Mouse (Mus musculus) CH12.LX (cell line): ENCODE data around the gene Nup188. TPM values are rescaled to one million over a fixed set of nuclear protein-coding genes. Genes with fewer than 3 reads are reported as not detected.

Experiments
- DNase-seq: peaks from one replicate; pipeline ENCODE4 v3.0.0-alpha.2; 2013; ENCODE audit errors: extremely low read depth
- H3K27ac ChIP-seq: 2 replicates; pipeline ENCODE4 v1.5.1; 2012; ENCODE audit warnings: low read depth, mild to moderate bottlenecking, control low read depth, moderate library complexity; ENCODE audit not compliant: insufficient read depth
- H3K27me3 ChIP-seq: replicated peaks from 2 replicates; pipeline ENCODE3; 2012; ENCODE audit warnings: inconsistent platforms
- H3K36me3 ChIP-seq, 2 experiments: replicated peaks in 1 of 2; 2 replicates each; pipeline versions ENCODE3 to v1.6.1; 2012; ENCODE audit warnings: inconsistent platforms in 1 of 2, low read length in 1 of 2, mild to moderate bottlenecking in 1 of 2, mixed read lengths in 1 of 2, moderate library complexity in 1 of 2; ENCODE audit not compliant: control insufficient read depth in 1 of 2, insufficient read depth in 1 of 2
- H3K4me1 ChIP-seq, 2 experiments: 2 replicates each; pipeline ENCODE4 v1.6.1; 2012; ENCODE audit warnings: inconsistent platforms in 1 of 2, moderate library complexity in 1 of 2; ENCODE audit not compliant: insufficient read depth in 2 of 2, control insufficient read depth in 1 of 2
- H3K4me2 ChIP-seq: 2 replicates; pipeline ENCODE4 v1.6.1; 2012; ENCODE audit warnings: low read depth, mild to moderate bottlenecking, control low read depth; ENCODE audit not compliant: poor library complexity, insufficient read depth, severe bottlenecking
- H3K4me3 ChIP-seq, 3 experiments: fragments of 150-350 bp in 1 of 3; sonication (generic) in 1 of 3; replicated peaks in 1 of 3; 2 replicates each; pipeline versions ENCODE3 to v1.5.1; 2011 to 2012; ENCODE audit warnings: low read depth in 2 of 3, low read length in 2 of 3, mild to moderate bottlenecking in 2 of 3, moderate library complexity in 2 of 3, control low read depth in 1 of 3, improper control_type of control experiment in 1 of 3, inconsistent platforms in 1 of 3, mixed read lengths in 1 of 3; ENCODE audit not compliant: poor library complexity in 1 of 3
- H3K79me2 ChIP-seq: replicated peaks from 2 replicates; pipeline ENCODE4 v1.6.1; 2012; ENCODE audit warnings: mild to moderate bottlenecking, moderate library complexity; ENCODE audit not compliant: control insufficient read depth, poor library complexity, insufficient read depth, severe bottlenecking; ENCODE audit errors: extremely low read depth
- H3K9ac ChIP-seq: 2 replicates; pipeline ENCODE4 v1.6.1; 2012; ENCODE audit warnings: low read depth, mild to moderate bottlenecking, control low read depth, moderate library complexity; ENCODE audit not compliant: insufficient read depth
- H3K9me3 ChIP-seq: replicated peaks from 2 replicates; pipeline ENCODE3; 2012; ENCODE audit warnings: low read length, inconsistent platforms, mixed read lengths
- BHLHE40 ChIP-seq: IDR thresholded peaks from 2 replicates; pipeline ENCODE4 v1.6.1; 2011; ENCODE audit warnings: mild to moderate bottlenecking, low read depth, low read length, improper control_type of control experiment
- CHD1 ChIP-seq: IDR thresholded peaks from 2 replicates; pipeline ENCODE4 v1.6.1; 2012; ENCODE audit warnings: low read depth, low read length, improper control_type of control experiment, inconsistent platforms
- CHD2 ChIP-seq: IDR thresholded peaks from 2 replicates; pipeline ENCODE4 v1.6.1; 2011; ENCODE audit warnings: low read length, improper control_type of control experiment
- CTCF ChIP-seq, 2 experiments: IDR thresholded peaks in 1 of 2; conservative IDR thresholded peaks in 1 of 2; 2 replicates each; pipeline ENCODE4 v1.5.1; 2011 to 2012; ENCODE audit warnings: low read depth in 2 of 2, low read length in 2 of 2, improper control_type of control experiment in 1 of 2, inconsistent platforms in 1 of 2, mild to moderate bottlenecking in 1 of 2, moderate library complexity in 1 of 2
- E2F4 ChIP-seq: IDR thresholded peaks from 2 replicates; pipeline ENCODE4 v1.6.1; 2011; ENCODE audit warnings: low read depth, low read length, improper control_type of control experiment; ENCODE audit not compliant: insufficient replicate concordance
- ELF1 ChIP-seq: IDR thresholded peaks from 2 replicates; pipeline ENCODE4 v1.6.1; 2014; ENCODE audit warnings: low read depth, mild to moderate bottlenecking, inconsistent platforms, low read length, improper control_type of control experiment
- EP300 ChIP-seq: IDR thresholded peaks from 2 replicates; pipeline ENCODE4 v1.6.1; 2011; ENCODE audit warnings: low read length, improper control_type of control experiment
- ETS1 ChIP-seq: conservative IDR thresholded peaks from 2 replicates; pipeline ENCODE4 v1.6.1; 2012; ENCODE audit warnings: low read depth, mild to moderate bottlenecking, inconsistent platforms, low read length, improper control_type of control experiment, moderate library complexity
- GABPA ChIP-seq: IDR thresholded peaks from 2 replicates; pipeline ENCODE4 v1.6.1; 2012; ENCODE audit warnings: low read depth, low read length, improper control_type of control experiment, inconsistent platforms; ENCODE audit not compliant: insufficient replicate concordance
- JUN ChIP-seq: IDR thresholded peaks from 2 replicates; pipeline ENCODE4 v1.6.1; 2011; ENCODE audit warnings: low read depth, mild to moderate bottlenecking, low read length, improper control_type of control experiment, moderate library complexity; ENCODE audit not compliant: insufficient read depth
- JUND ChIP-seq: conservative IDR thresholded peaks from 2 replicates; pipeline ENCODE4 v1.6.1; 2011; ENCODE audit warnings: low read depth, low read length, improper control_type of control experiment
- KAT2A ChIP-seq: IDR thresholded peaks from 2 replicates; pipeline ENCODE4 v1.6.1; 2012; ENCODE audit warnings: low read length, improper control_type of control experiment, inconsistent platforms; ENCODE audit not compliant: insufficient replicate concordance
- MAFK ChIP-seq: IDR thresholded peaks from 2 replicates; pipeline ENCODE4 v1.6.1; 2011; ENCODE audit warnings: low read length, improper control_type of control experiment; ENCODE audit not compliant: insufficient replicate concordance
- MAX ChIP-seq: IDR thresholded peaks from 2 replicates; pipeline ENCODE4 v1.6.1; 2011; ENCODE audit warnings: low read length, improper control_type of control experiment
- MAZ ChIP-seq: IDR thresholded peaks from 2 replicates; pipeline ENCODE4 v1.6.1; 2012; ENCODE audit warnings: low read depth, mild to moderate bottlenecking, inconsistent platforms, low read length, improper control_type of control experiment, moderate library complexity
- MEF2A ChIP-seq: IDR thresholded peaks from 2 replicates; pipeline ENCODE4 v1.6.1; 2014; ENCODE audit warnings: low read depth, mild to moderate bottlenecking, inconsistent platforms, low read length, improper control_type of control experiment, borderline replicate concordance
- MXI1 ChIP-seq: IDR thresholded peaks from 2 replicates; pipeline ENCODE4 v1.6.1; 2011; ENCODE audit warnings: mild to moderate bottlenecking, low read depth, low read length, improper control_type of control experiment
- MYC ChIP-seq: IDR thresholded peaks from 2 replicates; pipeline ENCODE4 v1.6.1; 2011; ENCODE audit warnings: low read depth, mild to moderate bottlenecking, improper control_type of control experiment, low read length
- NELFE ChIP-seq: IDR thresholded peaks from 2 replicates; pipeline ENCODE4 v1.6.1; 2011; ENCODE audit warnings: low read depth, low read length, improper control_type of control experiment
- PAX5 ChIP-seq: IDR thresholded peaks from 2 replicates; pipeline ENCODE4 v1.6.1; 2012; ENCODE audit warnings: low read length, inconsistent platforms, mixed read lengths
- POLR2A ChIP-seq: IDR thresholded peaks from 2 replicates; pipeline ENCODE4 v1.6.1; 2011; ENCODE audit warnings: low read depth, mild to moderate bottlenecking, improper control_type of control experiment, low read length
- POLR2AphosphoS2 ChIP-seq: IDR thresholded peaks from 2 replicates; pipeline ENCODE4 v1.6.1; 2011; ENCODE audit warnings: low read depth, low read length, improper control_type of control experiment
- RAD21 ChIP-seq: IDR thresholded peaks from 2 replicates; pipeline ENCODE4 v1.6.1; 2011; ENCODE audit warnings: low read depth, mild to moderate bottlenecking, low read length, improper control_type of control experiment, moderate library complexity
- RCOR1 ChIP-seq: conservative IDR thresholded peaks from 2 replicates; pipeline ENCODE4 v1.6.1; 2012; ENCODE audit warnings: low read depth, mild to moderate bottlenecking, inconsistent platforms, low read length, improper control_type of control experiment
- SIN3A ChIP-seq: IDR thresholded peaks from 2 replicates; pipeline ENCODE4 v1.6.1; 2012; ENCODE audit warnings: low read length, improper control_type of control experiment, inconsistent platforms
- SMC3 ChIP-seq: IDR thresholded peaks from 2 replicates; pipeline ENCODE4 v1.6.1; 2011; ENCODE audit warnings: low read depth, low read length, improper control_type of control experiment
- TBP ChIP-seq: conservative IDR thresholded peaks from 2 replicates; pipeline ENCODE4 v1.6.1; 2011; ENCODE audit warnings: low read depth, low read length, improper control_type of control experiment
- TCF12 ChIP-seq: IDR thresholded peaks from 2 replicates; pipeline ENCODE4 v1.6.1; 2014; ENCODE audit warnings: low read depth, mild to moderate bottlenecking, inconsistent platforms, low read length, improper control_type of control experiment
- USF2 ChIP-seq: conservative IDR thresholded peaks from 2 replicates; pipeline ENCODE4 v1.6.1; 2011; ENCODE audit warnings: low read depth, low read length, improper control_type of control experiment
- ZKSCAN1 ChIP-seq: IDR thresholded peaks from 2 replicates; pipeline ENCODE4 v1.6.1; 2012; ENCODE audit warnings: low read depth, inconsistent platforms, low read length, improper control_type of control experiment, borderline replicate concordance
- ZMIZ1 ChIP-seq: IDR thresholded peaks from 2 replicates; pipeline ENCODE4 v1.6.1; 2012; ENCODE audit warnings: low read depth, mild to moderate bottlenecking, inconsistent platforms, low read length, improper control_type of control experiment
- dilution Hi-C: fragments of 300-500 bp; cut with MboI; formaldehyde crosslinking; loops from 2 replicates; pipeline ENCODE4 v1.14.3; 2020; ENCODE audit warnings: low sequenced_read_pairs; ENCODE audit not compliant: extremely low pct_unique_long_range_greater_than_20kb, extremely low pct_ligation_motif_present
- in situ Hi-C: fragments of 300-500 bp; cut with MboI; formaldehyde crosslinking; loops from 3 replicates; pipeline ENCODE4 v1.14.3; 2019; ENCODE audit warnings: low sequenced_read_pairs, low pct_ligation_motif_present, low pct_unique_long_range_greater_than_20kb, mixed read lengths
- polyA plus RNA-seq: library from polyadenylated mRNA; unstranded; fragments of >175 nt; gene quantifications from 2 replicates; pipeline ENCODE4 v1.2.1, GENCODE M21; 2012; ENCODE audit warnings: low read depth; ENCODE audit not compliant: insufficient read length
- total RNA-seq, 2 experiments: library from RNA; depleted of rRNA; stranded (reverse); fragments of 300-350 nt in 1 of 2; fragments of >200 nt in 1 of 2; gene quantifications; 2 replicates each; pipeline ENCODE4 v1.2.3; 2012 to 2014

Nup188 gene
- total and polyA plus RNA-seq, 3 experiments, result 19.7 to 58.8 (median 47.6) TPM

DNA sequence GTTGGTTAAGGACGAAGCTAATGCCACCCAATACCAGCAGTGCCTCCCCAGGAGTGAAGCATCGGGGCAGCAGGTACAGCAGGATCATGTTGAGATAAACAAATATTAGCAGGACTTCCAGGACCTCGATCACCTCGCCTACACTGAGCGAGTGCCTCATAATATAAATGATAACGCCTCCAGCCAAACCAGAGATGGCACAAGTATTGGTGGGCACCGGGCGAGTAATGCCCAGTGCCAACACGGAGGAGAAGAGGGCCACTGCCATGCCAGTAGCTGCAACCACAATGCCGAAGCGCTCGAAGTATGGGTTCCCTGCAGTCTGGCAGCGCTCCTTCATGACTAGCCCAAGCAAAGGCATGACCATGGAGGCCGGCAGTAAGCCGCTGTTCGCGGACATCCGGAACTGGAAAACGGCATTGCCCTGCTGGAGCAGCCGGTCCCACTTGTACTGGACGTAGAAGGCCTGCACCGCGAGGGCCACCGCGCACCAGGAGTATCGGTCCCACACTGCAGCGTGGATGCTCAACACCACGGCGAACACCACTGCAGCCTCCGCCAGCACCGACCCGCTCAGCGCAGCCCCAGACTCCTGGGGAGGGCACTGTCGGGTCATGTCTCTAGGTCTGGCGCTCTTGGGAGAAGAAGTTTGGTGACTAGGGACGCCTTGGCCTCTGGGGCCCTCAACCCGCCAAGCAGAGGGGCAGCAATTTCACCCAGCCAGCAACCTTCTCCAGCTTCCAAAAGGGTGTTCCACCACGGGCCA is 598 bp upstream of the Nup188 start:
- in situ Hi-C loops, result loop anchor here (5.0 kb wide), 1 partner anchor 98 kb away; no protein-coding TSS in a partner anchor
- Histone ChIP-seq H3K4me2 (peak overlapping the region; percentile 85), H3K9me3 (no peaks in the 10 kb centered on the region), H3K4me1 (peaks cover 8 to 28% of the 10 kb centered on the region in 2 experiments), H3K4me3 (peak overlapping the region; percentile 62 to 99 (median 97)), H3K36me3 (peaks cover under 1 to 32% of the 10 kb centered on the region in 2 experiments), H3K27ac (peak overlapping the region; percentile 3; the same call in 1 of the 2 replicates), H3K27me3 (no peaks in the 10 kb centered on the region), H3K9ac (peak overlapping the region; percentile 39), H3K79me2 (peaks cover 46% of the 10 kb centered on the region)
- DNase-seq, result no peak
- dilution Hi-C loops, result no loop called here
- TF ChIP-seq ELF1 (no peak), CTCF (conservative IDR thresholded peaks at IDR 0.05 in 1 of 2, IDR thresholded peaks at IDR 0.05 in 1 of 2; ENCODE audit: low read depth in 2 of 2, low read length in 2 of 2) (no peak), SIN3A (no peak), MAFK (no peak), USF2 (no peak), MXI1 (no peak), MEF2A (no peak), E2F4 (no peak), JUN (no peak), RAD21 (no peak), CHD2 (no peak), PAX5 (no peak), POLR2A (no peak), BHLHE40 (no peak), MAZ (no peak), TBP (no peak), MAX (no peak), MYC (no peak), NELFE (no peak), RCOR1 (no peak)

DNA sequence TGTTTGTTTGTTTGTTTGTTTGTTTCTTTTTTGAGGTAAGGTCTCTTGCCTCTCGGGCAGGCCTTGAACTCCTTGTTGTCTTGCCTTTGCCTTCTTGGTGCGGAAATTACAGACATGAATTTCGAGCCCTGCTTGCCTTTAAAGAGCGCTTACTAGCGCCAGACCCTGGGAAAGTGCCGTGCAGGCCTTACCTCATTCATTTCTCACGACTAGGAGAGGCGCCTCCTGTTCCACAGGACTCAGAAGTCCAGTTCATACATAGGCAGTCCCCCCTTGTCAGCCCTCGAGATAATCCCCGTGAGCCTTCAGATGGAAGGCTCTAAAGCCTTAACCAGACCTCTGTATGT is 803 bp downstream of the Nup188 start:
- peak; percentile 52 for DNase-seq
- dilution Hi-C loops (no loop called here), in situ Hi-C loops (loop anchor here (5.0 kb wide), 1 partner anchor 100 kb away; no protein-coding TSS in a partner anchor)
- Histone ChIP-seq H3K4me1 (peaks cover 8 to 31% of the 10 kb centered on the region in 2 experiments), H3K4me3 (peak overlapping the region; percentile 97 to 99 (median 99)), H3K27me3 (no peaks in the 10 kb centered on the region), H3K27ac (no peak overlapping the region), H3K9me3 (no peaks in the 10 kb centered on the region), H3K36me3 (peaks cover 7 to 38% of the 10 kb centered on the region in 2 experiments), H3K79me2 (peaks cover 50% of the 10 kb centered on the region), H3K9ac (peak overlapping the region; percentile 91), H3K4me2 (peak overlapping the region; percentile 94)
- TF ChIP-seq ELF1 (no peak; the same call in 1 of the 2 replicates), MYC (no peak), BHLHE40 (no peak), MAX (no peak), ZMIZ1 (no peak), JUND (0 out of 2 replicates have a peak, but pooled peaks have one; percentile 20), ZKSCAN1 (no peak), E2F4 (no peak), KAT2A (no peak), NELFE (peak; percentile 40), GABPA (no peak), CTCF (conservative IDR thresholded peaks at IDR 0.05 in 1 of 2, IDR thresholded peaks at IDR 0.05 in 1 of 2; ENCODE audit: low read depth in 2 of 2, low read length in 2 of 2) (peak in 1 of 2 experiments; percentile 31; a peak in 2 of 4 replicates), TCF12 (0 out of 2 replicates have a peak, but pooled peaks have one; percentile 24), USF2 (no peak), SIN3A (peak; percentile 8; the same call in 1 of the 2 replicates), ETS1 (no peak), MXI1 (no peak; the same call in none of the 2 replicates), SMC3 (no peak), EP300 (no peak), CHD1 (0 out of 2 replicates have a peak, but pooled peaks have one; percentile 12), POLR2AphosphoS2 (no peak)
